Mouse (Mus musculus) bone marrow macrophage, adult 2 months (primary cell): ENCODE results near the gene Heatr4. TPM values are rescaled to one million over a fixed set of nuclear protein-coding genes. Genes with fewer than 3 reads are reported as not detected.

Experiments used
- H3K27ac ChIP-seq: 2 replicates; pipeline ENCODE4 v1.5.1; 2012; ENCODE audit warnings: low read depth, low read length; ENCODE audit not compliant: insufficient read depth
- H3K4me1 ChIP-seq: 2 replicates; pipeline ENCODE4 v1.6.1; 2012; ENCODE audit warnings: low read length; ENCODE audit not compliant: control insufficient read depth, insufficient read depth
- H3K4me3 ChIP-seq: 2 replicates; pipeline ENCODE4 v1.5.1; 2012; ENCODE audit warnings: mild to moderate bottlenecking, low read length, moderate library complexity; ENCODE audit not compliant: insufficient read depth
- CTCF ChIP-seq: IDR thresholded peaks from 2 replicates; pipeline ENCODE4 v1.5.1; 2012; ENCODE audit warnings: low read depth, mild to moderate bottlenecking, low read length, moderate library complexity
- POLR2A ChIP-seq: IDR thresholded peaks from 2 replicates; pipeline ENCODE4 v1.6.1; 2012; ENCODE audit warnings: mild to moderate bottlenecking, low read depth, low read length, borderline replicate concordance
- polyA plus RNA-seq: library from polyadenylated mRNA; stranded (reverse); fragments of >200 nt; gene quantifications from 2 replicates; pipeline ENCODE4 v1.2.4, GENCODE M21; 2012; ENCODE audit not compliant: missing spikeins, insufficient read depth, insufficient read length

Heatr4 gene
- polyA plus RNA-seq, 1 experiment = not detected

DNA sequence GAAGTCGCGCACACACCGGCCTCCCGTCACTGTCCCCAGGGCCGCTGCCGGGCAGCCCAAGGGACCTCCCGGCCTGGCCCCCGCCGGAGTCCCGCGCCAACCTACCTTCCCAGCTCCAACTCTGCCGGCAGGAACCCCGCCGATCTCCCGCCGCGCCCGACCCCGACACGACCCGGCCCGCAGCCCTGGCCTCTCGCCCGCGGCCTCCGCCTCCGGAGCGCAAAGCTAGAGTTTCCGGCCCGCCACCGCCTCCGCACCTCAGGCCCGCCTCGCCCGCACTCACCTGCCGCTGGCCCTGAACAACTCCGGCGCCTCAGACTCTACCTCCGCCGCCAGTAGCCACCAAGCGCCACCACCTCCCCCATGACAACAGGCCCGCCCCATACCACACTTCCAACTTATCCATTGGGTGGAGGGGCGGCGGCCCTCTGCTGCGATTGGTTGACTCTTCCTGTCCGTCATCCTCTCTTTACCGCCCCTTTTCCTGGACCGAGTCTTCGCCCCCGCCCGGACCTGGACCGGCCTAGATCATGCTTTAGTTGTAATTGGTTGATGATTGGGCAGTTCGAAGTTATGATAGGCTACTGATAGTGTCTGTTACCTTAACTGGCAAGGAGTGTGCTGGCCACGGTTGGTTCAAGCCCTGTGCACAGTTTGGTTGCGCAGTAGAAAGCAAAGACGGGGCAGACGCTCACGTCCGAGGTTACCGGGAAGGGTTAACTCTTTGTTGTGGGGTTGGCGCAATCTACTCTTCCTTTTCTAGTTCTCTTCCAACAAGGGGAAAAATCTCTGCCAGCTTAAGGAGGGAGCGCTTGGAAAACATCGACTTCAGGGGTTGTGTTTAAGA, 62.9 kb downstream of the Heatr4 start, which contains the start of gene Numb:
Gene Numb (minus strand): TSS at position 400 of the 847 bp plus-strand sequence.
- no peak for TF ChIP-seq POLR2A
- no peak for TF ChIP-seq CTCF

DNA sequence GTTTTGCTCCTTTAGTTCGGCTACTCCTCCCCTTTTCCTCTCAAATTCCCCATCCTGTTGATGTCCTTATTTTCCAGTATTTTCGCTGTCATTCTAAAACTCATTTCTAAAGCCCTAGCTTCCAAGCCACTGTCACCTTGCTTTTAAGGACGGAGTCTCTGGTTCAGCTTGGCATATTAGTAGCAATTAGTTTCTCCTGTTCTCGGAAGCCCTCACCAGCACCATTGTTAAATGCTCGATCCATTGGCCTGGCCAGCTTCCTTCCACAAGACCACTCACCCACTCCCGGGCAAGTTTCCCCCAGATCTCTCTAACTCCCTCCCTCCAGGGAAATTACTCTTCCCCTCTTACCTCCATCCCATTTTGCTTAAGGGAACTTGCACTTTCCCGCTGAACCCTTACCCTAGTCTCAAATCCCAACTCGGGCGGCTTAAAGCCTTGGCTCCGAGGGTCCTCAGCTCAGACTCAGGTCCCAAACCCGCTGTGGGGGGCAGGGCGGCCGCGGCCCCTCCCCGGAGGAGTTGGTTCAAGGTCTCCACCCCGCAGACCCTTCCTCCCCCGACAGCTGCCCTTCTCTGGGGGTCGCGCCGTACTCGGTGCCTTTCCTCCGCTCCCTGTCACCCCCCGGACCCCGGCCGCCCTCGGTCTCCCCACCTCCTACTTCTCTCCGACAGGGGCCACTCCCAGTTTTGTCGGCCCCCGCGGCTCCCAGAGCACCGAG, 63.8 kb downstream of the Heatr4 start:
- TF ChIP-seq POLR2A (no peak), CTCF (no peak)
- Histone ChIP-seq H3K27ac (peak overlapping the region; percentile 48; the same call in 1 of the 2 replicates), H3K4me3 (peak overlapping the region; percentile 82), H3K4me1 (peaks cover 32% of the 10 kb centered on the region)

More for the DNA sequence above, 62.9 kb downstream of the Heatr4 start, which contains the start of gene Numb:
- Histone ChIP-seq H3K4me1 (peaks cover 32% of the 10 kb centered on the region), H3K27ac (peak within 1 kb of the TSS; percentile 72), H3K4me3 (peak within 1 kb of the TSS; percentile 82)

DNA sequence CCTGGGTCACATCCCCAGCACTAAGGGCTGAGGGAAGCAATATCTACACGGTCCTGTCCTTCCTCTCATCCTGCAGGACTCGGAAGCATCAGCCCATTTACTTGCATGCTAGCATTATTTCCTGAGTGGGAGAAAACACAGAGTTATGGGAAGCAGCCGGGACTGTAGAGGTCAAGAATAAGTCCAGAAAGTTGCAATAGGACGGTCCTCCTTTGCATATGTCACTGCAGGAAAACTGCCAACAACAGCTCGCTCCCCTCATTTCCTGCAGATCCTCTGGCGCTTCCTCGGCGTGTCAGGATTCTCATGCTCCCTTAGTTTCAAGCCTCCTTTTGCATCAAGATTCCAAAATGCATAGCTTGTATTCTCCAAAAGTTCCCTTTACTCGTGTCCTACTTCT, 67.8 kb downstream of the Heatr4 start:
- no peak overlapping the region for H3K27ac ChIP-seq
- H3K4me3 ChIP-seq = no peak overlapping the region
- peaks cover 30% of the 10 kb centered on the region for H3K4me1 ChIP-seq
- TF ChIP-seq POLR2A (no peak), CTCF (no peak)

DNA sequence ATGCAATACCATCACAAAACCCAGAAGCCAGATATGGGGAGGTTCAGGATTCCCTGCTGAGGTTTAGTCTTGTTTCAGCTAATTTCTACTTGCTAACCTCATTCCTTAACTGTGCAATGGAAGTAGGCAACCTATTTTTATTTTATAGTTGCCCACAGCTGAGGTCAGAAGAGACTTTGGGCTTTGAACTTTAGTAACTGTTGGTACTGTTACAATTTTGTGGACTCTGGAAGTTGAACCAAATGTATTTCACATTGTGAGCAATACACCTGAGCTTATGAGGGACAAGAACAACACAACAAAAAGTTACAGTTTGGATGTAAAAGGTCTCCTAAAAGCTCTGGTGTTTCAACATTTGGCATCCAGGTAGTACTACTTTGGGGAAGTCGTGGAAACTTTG, 69.9 kb downstream of the Heatr4 start:
- TF ChIP-seq CTCF (no peak), POLR2A (no peak)
- H3K4me3 ChIP-seq = no peak overlapping the region
- peaks cover 26% of the 10 kb centered on the region for H3K4me1 ChIP-seq
- no peak overlapping the region for H3K27ac ChIP-seq

DNA sequence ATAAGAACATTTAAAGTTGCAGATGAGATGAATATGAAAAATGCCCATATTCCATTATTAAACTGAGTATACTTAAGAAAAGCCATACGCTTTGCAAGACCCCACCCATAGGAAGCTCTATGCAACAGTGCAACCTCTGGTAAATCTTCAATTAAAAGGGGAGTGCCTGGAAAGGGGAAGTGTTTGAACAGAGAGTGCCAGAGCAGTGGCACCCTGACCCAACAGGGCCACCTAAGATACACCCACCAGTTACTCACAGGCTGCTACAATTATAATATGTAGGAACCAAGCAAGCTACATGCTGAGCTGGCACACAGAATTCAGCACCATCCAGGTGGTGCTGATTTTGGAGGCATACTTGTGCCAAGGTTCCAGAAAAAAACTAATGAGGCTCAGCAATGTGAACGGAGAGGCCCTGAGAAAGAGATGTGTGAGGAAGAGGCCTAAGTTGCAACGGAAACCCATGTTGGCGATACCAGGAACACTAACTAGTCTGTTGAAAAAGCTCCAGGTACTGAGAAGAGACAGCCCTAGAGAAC, 70.4 kb downstream of the Heatr4 start:
- TF ChIP-seq CTCF (no peak), POLR2A (no peak)
- H3K4me3 ChIP-seq = no peak overlapping the region
- H3K4me1 ChIP-seq = peaks cover 24% of the 10 kb centered on the region
- no peak overlapping the region for H3K27ac ChIP-seq

DNA sequence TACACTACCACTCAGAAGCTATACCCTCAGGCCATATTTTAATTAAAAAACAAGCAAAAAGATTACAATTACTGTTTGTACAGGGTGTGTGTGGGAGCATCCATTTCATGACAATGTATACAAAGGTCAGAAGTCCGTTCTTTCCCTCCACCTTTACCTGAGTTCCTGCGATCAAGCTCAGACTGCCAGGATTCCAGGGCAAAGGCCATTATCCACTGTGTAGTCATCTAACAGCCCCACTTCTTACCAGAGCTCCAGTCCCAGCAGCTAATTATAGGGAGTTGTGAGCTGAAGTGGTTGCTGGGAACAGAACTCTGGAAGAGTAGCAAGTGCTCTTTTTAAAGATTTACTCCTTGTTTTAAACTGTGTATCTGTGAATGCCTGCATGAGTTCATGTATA, 74.2 kb downstream of the Heatr4 start:
- Histone ChIP-seq H3K27ac (no peak overlapping the region), H3K4me3 (no peak overlapping the region), H3K4me1 (peaks cover 13% of the 10 kb centered on the region)
- TF ChIP-seq CTCF (no peak), POLR2A (no peak)

Other genes with a start within 250 kb of the Heatr4 start
- not detected in 2 replicates for gene Papln, start 221.2 kb downstream of the Heatr4 start, polyA plus RNA-seq
- gene Numb, start 62.9 kb downstream of the Heatr4 start, polyA plus RNA-seq = 33.0 and 42.4 TPM in 2 replicates
- 7.2 and 8.0 TPM in 2 replicates for gene Riox1, start 34.2 kb downstream of the Heatr4 start, polyA plus RNA-seq
- gene Acot2, start 3.0 kb upstream of the Heatr4 start, polyA plus RNA-seq = 12.5 and 15.0 TPM in 2 replicates
- gene Acot1, start 24.6 kb upstream of the Heatr4 start, polyA plus RNA-seq = 13.0 and 14.5 TPM in 2 replicates
- gene Acot4, start 53.5 kb upstream of the Heatr4 start, polyA plus RNA-seq = 0.09 and 0.36 TPM in 2 replicates
- not detected in 2 replicates for gene Gm49366, start 54.1 kb upstream of the Heatr4 start, polyA plus RNA-seq
- gene Acot3, start 67.3 kb upstream of the Heatr4 start, polyA plus RNA-seq = not detected in 2 replicates
- gene Acot5, start 84.5 kb upstream of the Heatr4 start, polyA plus RNA-seq = not detected in 2 replicates
- gene Acot6, start 115.8 kb upstream of the Heatr4 start, polyA plus RNA-seq = 0.47 and 0.49 TPM in 2 replicates
- gene Dnal1, start 129.5 kb upstream of the Heatr4 start, polyA plus RNA-seq = 3.9 TPM in 2 replicates
- gene Pnma1, start 163.6 kb upstream of the Heatr4 start, polyA plus RNA-seq = 0.23 TPM in 1 of 2 replicates, not detected in the other
- gene Elmsan1, start 234.0 kb upstream of the Heatr4 start, polyA plus RNA-seq = 26.6 and 33.7 TPM in 2 replicates